Mouse (Mus musculus) lung, postnatal 36 days (tissue): ENCODE data around the gene Atf6.

Experiments
- DNase-seq: peaks from one replicate; pipeline ENCODE4 v3.0.0; 2022; ENCODE audit warnings: mixed read lengths

The Atf6 gene

DNA sequence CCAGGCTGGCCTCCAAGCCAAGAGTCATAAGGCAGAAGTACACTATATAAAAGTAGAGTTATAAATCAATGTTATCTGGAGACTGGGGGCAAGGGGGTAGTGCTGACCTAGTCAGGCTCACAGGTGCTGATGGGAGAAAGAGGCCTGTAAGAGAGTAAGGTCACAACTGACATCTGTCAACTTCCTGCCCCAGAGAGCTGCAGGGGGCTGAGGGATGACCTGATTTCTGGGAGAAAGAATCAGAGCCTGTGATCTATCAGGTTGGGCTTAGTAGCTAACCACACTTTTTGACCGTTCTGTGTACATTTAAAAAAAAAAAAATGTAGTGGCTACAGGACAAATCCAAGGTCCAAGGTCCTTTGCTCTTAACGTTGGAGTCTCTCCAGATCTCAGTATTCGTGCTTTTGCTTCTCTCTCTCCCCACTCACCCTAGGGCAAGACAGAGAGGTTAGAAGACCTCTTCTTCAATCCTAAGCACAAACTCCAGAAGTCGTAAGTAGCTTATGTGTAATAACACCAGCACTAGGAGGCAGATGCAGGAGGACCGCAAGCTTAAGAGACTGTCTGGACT lies 15.4 kb upstream of the Atf6 start:
- DNase-seq, result no peak

DNA sequence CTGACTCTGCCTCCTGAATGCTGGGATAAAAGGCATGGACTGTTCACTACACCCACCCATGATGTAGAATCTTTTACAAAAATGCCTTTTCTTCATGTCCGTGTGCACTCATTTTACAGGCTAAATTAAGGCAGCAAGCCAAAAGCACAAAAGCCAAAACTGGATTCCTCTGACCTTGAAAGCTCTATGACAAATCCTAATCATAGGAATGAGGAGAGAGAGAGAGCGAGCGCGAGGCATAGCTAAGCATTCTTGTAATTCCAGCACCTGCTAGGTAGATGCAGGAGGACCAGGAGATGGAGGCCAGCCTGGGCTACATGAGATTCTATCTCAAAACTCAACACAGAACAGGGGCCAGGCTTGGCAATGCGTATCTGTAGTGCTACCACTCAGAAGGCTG lies 9.3 kb upstream of the Atf6 start:
- no peak for DNase-seq

DNA sequence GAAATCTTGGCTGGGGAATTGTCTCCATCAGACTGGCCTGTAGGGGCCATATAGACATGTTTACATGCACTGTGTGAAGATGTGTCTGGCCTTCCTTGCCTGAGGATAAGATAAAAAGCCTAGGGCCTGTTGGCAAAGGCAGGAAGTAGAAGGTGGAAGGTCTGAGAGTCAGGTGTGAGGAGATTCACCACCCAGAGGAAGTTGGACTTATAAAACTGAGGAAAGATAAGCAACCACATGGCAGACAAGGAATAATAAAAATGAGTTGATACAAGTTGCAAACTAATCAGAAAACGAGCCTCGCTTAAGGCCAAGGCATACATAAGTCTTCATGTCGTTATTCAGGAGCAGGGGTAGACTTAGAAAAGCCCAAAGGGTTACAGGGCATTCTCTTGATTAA lies 8.1 kb upstream of the Atf6 start:
- no peak for DNase-seq

DNA sequence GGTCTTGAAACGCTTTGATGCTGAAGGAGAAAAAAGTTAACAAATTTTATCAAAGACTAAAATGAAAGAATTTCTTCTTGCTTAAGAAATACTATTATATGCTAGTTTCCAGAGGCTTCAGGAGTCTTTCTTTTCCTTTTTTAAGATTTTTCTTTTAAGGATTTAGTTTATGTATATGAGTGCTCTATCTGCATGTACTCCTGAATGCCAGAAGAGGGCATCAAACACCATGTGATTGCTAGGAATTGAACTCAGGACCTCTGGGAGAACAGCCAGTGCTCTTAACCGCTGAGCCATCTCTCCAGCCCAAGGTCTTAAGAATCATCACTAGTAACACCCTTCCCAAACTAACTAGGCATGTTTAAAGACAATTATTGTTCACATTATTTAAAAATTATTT lies 4.4 kb upstream of the Atf6 start:
- DNase-seq, result no peak

DNA sequence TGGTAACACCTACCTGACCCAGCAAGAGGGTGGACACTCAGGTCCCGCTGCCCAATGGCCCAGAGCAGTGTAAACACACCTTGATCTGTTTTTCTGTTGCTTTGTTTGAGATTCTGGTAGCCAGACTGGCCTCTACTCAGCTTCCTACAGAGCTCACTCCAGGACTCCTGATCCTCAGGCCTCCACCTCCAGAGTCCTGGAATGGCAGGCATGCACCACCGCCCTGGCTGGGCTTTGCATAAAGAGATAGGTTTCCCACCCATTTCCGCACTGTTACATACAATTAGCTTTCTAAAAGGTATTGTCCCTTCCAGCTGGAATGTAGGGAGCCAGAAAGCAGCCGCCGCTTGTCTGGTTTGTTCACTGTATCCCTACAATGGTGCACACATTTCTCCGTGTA lies 3.8 kb upstream of the Atf6 start:
- no peak for DNase-seq

DNA sequence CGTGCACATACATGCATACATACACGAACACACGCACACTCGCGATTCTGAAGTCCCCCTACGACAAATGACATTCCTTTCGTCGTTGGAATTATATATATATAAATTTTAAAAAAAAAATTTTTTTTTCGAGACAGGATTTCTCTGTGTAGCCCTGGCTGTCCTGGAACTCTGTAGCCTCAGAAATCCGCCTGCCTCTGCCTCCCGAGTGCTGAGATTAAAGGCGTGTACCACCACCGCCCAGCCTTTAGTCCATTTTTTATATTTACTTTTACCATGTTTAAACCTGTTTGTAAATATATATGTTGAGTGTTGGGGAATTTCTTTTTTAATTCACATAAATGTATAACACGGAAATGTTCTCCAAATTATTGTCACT lies 1.3 kb upstream of the Atf6 start:
- DNase-seq, result no peak

DNA sequence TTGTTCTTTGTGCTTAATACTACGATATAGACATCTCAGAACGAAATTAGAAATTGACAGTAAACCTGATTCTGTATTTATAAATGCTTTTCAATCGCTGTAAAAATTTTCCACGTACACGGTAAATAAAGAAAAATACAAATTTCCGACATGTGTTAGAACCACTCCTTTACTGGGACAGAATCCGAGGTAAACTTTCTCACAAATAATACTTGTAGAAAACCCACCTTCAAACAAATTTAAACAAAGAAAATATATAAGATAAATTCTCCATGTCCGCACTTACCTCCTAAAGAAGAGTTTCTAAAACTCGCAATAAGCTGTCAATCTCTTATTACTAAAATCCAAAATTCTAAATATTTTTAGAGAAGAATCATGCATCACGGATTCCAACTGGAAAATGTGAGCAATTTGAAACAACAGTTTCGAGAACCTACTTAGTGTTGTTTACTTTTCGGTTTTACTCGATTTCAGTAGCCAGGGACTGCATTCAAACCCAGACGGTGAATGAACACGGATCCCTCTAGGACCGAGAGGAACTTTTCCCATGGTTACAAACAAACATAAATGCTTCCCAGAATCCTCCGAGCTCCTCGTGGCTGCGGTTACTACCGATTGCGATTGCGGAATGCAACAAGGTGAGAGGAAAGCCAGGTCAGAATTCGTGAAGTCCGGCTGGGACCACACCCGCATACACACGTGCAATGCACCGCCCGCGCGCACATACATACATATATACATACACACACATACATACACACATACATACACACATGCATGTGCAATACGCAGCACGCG lies 735 bp upstream of the Atf6 start:
- peak; percentile 87 for DNase-seq

DNA sequence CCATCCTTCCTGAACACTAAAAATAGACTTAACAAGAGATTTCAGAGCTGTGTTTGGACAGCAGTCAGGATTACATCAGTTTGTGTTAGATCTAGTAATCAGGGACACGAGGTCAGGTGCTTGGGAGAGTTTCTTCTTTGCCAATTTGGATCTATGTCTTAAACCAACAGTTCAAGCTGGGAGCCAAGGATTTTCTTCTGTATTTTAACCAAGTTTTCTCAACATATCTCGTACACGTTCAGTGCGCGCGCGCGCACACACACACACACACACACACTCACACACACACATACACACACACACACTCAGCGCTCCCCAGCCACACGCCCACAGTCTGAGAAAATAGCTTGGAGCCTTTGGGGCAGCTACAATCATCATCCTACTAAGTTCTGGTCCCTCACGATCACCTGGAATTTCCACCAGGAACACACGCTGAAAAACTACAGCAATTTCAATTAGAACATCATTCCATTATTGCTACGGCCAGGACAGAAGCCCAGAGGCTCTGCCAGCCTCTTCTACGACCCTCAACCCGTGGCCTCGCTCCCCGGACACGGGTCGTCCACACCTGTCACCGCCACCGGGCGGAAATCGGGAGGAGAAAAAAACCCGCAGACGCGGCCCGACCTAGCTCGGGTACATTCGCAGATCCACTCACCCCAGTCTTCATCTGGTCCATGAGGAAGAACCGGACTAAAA lies 430 bp downstream of the Atf6 start:
- DNase-seq, result peak; percentile 58

DNA sequence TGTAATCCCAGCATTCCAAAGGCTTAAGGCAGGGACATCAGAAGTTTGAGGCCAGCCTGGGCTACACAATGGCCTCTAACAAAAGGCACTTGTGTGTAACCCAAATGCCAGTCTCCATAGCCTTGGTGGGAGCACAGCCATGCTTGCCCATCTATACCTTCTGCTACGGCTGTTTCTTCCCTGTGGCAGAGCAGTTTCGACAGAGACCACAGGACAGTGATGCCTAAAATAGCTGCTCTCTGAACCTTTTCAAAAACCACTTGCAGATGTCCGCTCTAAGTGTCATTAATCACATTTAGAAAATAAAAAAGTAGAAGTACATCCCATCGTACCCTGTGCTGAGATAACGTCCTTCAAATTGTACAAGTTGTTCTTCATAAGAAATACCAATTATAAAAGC lies 2.2 kb downstream of the Atf6 start:
- no peak for DNase-seq

DNA sequence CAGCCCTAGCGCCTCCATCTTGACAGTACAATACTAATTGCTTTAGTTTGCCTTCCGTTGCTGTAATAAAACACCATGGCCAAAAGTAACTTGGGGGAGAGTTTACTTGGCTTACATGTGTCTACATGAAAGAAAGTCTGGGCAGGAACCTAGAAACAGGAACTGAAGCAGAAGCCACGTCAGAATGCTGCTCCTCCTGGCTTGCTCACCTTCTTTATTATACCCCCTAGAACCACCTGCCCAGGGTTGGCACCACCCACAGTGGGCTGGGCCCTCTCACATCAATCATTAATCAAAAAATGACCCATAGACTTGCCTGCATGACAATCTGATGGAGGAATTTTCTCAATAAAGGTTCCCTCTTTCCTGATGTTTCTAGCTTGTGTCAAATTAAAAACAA lies 2.8 kb downstream of the Atf6 start:
- no peak for DNase-seq

DNA sequence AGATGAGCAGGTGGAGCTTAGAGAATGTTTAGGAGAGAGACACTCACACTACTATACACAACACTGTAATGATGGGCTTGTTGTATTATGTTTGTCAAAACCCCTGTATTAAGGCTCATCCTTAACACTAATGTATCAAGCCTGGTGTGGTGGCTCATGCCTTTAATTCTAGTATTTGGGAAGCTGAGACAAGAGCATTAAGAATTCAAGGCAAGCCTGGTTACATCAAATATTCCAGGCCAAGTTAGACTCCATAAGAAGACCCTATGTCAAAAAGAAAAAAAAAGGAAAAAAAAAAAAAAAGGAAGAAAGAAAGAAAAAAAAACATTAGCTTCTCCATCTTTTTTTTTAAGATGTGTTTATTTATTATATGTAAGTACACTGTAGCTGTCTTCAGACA lies 3.3 kb downstream of the Atf6 start:
- no peak for DNase-seq

DNA sequence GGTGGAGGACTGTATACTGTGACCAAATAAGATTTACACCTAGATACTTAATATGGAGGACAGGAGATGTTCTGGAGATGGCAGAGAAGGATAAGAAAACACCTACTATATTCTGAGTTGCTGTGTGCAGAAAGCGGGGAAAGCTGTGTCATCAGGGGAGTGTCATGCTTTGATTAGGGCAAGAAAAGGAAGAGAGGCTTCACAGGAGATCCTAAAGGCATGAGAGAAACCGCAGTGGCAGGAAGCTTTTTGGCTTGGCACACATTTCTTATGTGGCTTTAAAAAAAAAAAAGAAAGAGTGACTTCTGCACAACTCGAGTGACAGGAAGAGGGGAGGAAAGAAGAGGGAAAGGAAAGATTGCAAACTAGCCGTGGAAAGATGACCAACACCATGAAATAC lies 4.5 kb downstream of the Atf6 start:
- DNase-seq, result no peak

DNA sequence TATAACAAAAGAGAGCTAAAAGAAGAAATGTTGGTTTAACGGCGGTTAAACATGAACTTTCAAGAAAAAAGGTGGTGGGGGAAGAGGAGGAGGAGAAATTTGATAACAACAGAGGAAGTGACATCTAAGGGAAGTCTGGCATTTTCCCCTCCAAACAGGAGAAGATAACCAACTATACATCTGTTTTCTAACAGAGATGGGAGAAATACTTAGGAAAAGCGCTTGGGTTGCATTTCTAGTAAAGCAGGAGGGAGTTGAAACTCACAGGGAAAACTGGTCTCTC lies 5.2 kb downstream of the Atf6 start:
- no peak for DNase-seq

DNA sequence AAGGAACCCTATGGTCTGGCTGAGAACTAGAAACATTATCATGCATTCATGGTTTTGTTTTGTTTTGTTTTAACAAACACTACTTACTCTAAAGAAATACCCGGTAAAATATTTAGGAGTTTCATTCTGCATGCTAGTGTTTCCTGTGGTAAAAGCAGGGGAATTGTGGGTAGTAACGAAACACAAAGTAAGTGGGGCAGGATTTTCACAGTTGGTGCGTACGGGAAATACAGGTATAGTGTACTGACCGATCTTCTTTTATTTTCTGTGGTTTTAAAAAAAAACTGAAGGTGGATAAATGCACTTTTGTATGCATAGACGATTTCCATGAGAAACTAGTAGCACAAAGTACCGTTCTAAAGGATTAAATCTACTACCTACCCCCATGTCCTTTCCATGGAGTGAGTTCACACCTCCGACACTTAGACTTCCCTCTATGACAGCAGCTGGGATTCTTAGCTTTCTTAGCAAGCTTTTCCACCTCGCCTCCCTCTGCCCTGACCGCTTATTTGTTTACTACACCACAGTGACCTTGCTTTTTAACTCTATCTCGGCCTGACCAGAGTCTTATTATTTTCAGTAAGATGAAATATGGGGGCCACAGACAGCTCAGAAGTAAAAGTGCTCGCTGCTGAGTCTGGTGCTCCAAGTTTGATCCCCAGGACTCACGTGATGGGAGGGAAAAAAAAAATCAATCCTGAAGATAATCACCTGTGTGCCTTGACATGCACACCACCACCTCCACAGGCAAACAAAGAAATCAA lies 5.7 kb downstream of the Atf6 start:
- DNase-seq, result no peak

DNA sequence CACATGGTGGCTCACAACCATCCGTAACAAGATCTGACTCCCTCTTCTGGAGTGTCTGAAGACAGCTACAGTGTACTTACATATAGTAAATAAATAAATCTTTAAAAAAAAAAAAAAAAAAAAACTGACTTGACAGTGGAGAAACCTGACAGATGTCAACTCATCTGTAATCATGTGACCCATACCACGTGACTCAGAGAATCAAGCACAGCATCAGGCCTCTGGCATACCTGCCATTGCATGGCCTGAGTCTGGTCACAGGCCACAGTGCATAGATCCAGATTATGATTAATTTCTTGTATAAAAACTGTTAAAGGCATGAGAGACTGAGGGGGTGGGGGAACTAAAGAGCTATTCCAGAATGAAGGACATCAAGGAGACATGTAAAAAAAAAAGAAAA lies 8.7 kb downstream of the Atf6 start:
- no peak for DNase-seq

DNA sequence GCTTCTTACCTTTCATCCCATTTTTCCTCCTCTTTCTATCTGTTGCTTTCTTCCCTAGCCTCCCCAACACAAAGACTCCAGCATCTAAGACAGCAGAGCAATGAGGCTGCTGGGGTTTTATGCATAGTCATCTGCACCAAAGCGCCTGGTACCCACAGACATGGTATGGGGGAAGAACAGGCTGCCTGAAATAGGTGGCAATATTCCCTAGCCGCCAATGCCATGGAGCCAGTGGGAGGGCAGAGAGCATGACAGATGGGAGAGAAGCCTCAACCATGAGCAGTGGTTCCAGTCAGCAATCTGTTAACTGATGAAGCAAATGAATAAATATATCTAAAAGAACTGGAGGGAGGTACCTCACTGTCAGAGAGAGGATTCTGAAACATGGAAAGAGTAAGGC lies 10.2 kb downstream of the Atf6 start:
- DNase-seq, result no peak

DNA sequence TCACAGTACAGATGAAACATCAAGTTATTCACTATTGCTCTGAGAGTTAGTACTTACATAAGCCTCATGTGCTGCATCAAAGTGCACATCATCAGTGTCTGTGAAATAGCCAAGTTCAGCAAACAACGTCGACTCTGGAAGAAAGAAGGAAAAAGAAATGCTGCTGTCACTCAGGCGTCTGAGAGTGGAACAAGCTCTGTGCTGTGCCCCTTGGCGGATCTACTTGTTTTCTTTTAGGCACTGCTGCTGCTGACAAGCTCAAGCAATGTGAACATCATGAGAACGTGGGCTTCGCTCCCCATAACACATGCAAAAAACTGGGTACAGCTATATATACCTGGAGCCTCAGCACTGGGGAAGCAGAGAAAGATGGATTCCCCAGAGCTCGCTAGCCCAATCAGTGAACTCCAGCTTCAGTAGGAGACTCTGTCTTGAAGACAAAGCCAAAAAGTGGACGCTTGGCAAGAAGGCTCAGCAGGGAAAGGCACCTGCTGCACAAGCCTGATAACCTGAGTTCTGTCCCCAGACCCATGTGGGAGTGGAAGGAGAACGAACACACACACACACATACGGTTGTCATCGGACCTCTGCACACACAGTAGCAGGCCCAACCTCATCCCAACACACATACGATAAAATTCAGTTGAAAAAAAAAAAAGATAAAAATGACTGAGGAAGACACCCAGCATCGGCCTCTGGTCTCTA lies 12.4 kb downstream of the Atf6 start:
- peak; percentile 65 for DNase-seq

DNA sequence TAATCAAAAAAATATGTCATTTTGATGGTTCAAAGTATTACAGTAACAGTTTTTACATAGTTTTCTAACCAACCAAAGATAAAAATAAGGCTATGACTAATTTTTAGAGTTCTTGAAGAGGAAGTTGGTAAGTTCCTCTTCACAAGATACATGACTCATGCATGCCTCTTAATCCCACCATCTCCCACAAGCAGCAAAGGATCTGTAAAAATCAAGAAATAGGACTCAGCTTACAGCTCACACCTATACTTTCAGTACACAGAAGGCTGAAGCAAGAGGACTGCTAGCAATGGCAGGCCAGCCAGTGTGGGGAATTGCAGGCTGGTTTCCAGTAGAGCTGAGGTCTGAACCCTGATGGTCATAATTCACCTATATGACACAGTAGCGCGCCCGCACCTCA lies 14.0 kb downstream of the Atf6 start:
- peak; percentile 31 for DNase-seq

DNA sequence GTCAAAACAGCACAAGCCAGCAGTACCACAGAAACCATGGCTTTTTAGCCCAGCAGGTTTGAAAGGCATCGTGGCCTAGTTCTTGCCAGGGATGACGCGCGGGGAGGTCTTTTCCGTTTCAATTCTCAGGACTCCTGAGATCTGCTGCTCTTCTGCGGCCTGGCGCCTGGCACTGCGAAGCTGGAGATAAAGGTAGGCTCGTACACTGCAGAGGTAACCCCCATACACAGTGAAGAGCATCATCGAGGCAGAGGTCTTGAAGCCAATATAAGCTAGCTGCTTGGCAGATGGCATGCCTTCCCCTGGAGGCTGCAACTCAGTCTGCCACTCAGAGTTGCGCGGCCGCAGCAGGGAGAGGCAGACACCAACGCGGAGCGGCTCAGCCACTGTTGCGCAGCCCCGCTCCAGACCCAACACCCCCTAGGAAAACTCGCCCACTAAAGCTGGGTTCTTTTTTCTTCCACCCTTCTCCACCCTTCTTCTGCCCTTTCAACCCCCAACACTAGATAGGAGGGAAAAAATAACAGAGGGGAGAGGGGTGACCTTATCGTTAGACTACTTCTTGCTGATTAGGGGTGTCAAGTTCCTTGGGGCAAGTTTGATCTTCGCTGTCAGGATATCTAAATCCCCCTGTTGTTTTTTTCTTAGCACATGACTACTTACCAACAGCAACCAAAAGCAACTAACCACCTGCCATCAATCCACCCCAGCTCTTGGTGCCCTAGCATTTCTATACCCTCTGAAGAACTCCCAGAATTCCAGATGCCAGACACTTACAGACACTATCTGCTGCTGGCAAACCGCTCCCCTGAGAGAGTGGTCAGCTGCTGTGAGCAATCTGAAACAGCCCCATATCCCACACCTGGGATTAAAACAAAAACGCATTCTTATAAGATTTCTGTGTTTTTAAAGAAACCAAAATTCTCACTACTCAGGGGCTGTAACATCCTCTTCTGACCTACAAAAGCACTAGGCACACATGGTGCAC lies 16.6 kb downstream of the Atf6 start:
- no peak for DNase-seq

DNA sequence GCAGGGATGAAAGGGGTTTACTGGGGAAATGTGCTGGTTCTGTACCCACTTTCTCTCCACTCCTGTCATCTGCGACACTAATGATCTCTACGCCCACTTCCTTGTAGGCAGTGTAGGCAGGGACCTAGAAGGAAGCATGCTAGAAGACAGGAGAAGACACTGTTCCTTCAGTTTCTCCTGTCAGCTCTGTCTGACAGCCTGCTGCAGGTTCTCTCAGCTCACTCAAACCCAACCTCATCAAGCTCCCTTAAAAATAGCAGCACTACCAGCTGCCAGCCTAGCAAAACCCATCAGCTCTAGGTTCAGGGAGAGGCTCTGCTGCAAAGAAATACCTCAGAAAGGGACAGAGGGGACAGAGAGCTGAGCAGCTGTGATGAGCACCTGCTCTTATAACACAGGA lies 17.6 kb downstream of the Atf6 start:
- DNase-seq, result no peak

DNA sequence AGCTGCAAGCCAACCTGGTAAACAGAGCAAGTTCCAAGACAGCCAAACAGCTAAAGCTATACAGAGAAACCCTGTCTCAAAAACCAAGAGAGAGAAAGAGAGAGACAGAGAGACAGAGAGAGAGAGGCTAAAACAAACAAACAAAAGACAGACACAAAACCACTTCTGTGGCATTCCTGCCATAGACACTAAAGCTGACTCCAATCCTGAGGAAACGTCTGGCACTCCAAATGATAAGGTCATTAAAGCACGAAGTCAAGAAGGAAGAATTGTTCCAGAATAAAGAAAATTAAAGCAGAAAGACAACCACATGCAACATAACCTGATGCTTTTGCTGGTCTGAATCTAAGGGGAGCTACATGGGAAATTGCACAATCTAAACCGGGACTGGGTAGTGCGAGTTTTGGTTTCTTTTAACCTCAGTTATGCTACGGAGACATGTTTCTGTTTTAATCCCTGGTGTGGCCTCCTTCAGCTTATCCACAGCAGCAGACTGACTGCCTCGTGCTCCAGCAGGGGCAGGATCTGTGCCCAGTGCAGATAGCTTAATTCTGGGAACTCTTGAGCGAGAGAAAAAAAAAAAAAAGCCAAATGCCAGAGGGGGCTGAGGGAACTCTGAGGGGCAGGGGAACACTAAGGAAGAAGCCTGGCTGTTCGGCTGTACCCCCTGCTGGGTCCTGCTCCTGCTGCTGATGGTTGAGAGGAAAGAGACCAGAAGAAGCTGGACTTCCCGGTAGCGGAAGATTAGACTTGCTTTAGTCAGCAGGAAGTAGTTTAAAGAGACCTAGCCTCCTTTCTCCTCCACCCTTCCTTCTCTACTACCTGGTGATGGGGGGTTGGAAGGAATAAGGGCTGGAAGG lies 21.9 kb downstream of the Atf6 start:
- DNase-seq, result no peak
